Mouse (Mus musculus) layer of hippocampus, postnatal 25 days (tissue): Measurements from ENCODE around the gene Abi3bp. TPM values are rescaled to one million over a fixed set of nuclear protein-coding genes. Genes with fewer than 3 reads are reported as not detected.

ENCODE experiments used
- DNase-seq, 2 experiments: peaks; one replicate each; pipeline ENCODE4 v3.0.0; 2022; ENCODE audit warnings: mixed read lengths in 2 of 2, low spot score in 1 of 2; ENCODE audit errors: extremely low spot score in 1 of 2
- total RNA-seq, 2 experiments: library from RNA; stranded (reverse); gene quantifications; 2 replicates each; pipeline ENCODE4 v1.2.3; 2021

Gene Abi3bp
- 1 to 10 TPM; 1.1 TPM for total RNA-seq

DNA sequence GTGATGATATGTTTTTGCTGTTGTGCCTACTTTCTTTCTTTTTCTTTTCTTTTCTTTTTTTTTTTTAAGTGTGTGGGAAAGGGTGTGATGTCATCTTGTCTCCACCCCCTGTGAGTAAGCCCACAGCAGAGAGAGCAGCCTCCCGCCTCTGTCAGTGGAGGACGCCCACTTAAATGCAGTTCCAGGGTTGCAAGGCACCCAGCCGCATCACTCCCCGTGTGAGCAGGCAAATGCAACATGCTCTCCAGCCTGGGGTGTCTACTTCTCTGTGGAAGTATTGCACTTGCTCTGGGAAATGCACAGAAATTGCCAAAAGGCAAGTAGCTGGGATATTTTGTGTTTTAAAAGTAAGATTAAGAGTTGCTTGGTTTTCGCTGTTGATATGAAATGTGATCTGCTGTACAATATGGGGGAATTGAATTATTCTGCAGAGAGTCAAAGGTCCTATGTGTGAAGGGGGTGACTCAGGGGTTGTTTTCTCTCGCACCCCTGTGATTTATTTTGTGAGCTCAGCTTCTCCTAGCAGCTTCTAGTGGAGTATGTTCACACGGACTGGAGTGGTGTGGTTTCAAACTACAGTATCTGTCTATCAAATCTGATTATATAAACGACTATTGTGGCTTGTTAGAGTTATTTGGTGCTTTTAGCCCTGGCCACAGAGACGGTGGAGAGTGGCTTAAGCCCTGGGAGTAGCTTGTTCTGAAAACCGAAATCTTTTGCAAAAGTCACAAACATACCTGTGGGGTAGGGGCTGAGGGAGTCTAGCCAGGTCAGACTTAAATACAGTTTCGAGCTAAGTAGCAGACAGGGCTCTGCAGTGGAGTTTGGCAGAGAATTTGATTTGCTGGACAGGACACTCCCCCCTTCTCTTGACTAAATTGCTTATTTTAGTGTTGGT is at the start of gene Abi3bp:
Abi3bp (plus strand) TSS at position 202 of the 898 bp plus-strand sequence.
- peak in 1 of 2 experiments; percentile 7 for DNase-seq

DNA sequence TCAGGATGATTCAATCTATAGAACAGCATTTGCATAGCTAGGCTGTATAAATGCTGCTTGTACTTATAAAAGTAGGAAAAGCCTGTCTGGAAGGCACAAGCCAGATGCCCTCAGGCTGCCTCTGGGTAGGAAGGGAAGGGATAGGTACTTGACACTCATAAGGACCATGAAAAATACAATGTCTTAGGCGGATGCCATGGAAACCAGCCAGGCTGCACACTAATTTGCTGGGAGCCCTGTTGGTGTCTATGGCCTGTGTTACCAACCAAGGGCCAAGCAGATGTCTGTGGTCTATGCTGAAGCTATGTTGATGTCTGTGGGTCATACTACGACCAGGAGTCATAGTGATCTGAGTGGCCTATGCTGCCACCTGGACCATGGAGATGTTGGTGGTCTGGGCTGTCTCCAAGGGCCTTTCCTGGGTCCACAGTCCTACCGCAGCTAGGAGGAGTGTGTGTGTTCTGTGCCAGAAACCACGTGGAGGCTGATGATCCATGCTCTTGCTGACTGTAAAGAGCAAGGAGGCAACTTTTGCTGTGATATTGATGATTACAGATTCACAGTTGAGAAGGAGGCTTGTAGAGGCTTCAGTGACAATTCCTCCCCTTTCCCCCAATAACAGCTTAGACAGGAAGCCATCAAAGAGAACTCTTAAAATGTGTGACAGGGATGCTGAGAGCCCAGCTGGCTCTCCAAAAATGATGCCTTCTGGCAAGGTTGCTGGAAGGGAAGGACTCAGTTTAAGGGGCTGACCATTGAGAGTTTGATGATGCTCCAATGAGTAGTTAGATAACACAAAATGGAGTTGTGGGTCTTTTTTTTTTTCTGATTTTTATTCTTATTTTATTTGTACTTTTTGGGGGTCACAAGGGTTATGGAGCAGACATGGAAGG is 42.1 kb upstream of the Abi3bp start:
- no peak for DNase-seq

DNA sequence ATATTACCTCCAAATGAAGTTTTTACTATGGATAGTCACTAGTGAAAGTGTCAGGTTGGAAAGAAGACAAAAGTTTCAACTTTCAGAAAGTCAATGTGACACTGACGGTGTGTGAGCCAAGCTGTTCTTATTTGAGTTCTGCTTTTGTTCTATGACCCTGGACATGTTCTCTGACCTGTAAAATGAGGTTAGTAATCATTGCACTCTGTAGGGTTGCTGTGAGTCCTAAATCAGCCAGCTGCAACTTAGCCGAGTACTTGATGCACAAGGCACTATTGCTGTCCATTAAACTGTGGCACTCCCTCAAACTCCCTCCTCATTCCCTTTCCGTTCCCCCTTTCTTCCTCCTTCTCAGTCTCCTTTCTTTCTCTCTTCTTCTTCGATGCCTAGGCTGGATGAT is 37.4 kb upstream of the Abi3bp start:
- DNase-seq, result no peak

DNA sequence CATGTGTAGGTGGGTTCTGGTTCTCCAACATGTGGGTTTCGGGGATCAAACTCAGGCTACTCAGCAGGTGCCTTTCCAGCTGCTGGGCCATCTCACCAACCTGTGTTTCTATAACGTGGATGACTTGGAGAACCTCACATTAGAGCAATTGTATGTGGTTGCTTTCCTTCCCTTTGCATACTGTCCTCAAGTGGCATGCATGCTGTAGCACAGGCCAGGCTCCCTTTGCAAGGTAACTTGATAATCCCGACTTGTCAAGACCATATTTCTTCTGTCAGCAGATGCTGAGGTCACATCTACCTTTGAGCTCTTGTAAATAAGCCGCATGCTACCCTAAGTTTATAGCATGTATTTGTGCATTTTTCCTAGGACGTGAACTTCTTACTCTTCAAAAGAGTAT is 36.6 kb upstream of the Abi3bp start:
- no peak for DNase-seq

DNA sequence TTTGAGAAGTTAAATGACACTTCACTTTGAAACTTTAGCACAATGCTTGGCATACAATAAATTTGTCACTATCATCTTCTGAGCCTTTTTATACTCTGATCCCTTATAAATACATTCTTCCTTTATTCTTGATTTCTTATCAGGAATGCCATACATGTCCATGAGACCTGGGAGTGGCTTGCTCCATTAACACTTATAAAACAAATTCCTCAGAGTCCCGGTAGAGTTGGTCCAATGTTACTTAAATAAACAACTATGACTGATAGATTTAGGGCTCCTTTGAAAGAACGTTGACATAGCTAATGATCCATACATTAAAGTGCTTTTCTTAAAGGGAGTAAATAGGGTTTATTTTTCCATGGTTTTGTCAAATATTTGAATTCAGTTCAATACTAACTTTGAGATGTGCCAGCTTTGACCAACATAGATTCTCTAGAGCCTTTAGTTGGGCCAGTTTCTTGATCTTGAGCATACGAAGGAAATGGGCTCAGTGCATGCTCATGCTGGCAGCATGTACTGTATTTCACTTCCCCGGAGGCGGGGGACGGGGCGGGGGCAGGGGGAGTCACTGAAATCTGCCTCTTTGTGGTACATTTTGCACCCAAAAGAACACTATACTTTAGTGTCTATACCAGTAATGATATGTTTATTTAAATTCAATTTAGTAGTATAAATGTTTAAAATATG is 35.9 kb upstream of the Abi3bp start:
- no peak for DNase-seq

DNA sequence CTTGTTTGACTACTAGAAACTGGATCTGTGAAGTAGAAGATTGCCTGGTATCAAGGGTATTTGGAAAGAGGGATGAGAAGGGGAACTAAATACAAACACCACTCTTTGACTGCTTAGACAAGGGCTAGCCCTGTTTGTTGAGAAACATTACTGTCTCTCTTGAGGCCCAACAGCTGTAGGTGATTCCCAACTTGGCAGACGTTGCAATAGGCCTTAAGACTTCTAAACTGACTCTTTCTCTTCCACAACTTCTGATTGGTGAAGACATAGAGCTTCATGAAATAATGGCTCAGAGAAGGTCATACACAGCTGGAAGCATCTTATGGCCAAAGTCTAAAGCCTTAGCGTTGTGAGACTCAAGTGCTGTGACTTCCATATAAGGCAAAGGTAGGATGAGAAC is 26.2 kb upstream of the Abi3bp start:
- no peak for DNase-seq

DNA sequence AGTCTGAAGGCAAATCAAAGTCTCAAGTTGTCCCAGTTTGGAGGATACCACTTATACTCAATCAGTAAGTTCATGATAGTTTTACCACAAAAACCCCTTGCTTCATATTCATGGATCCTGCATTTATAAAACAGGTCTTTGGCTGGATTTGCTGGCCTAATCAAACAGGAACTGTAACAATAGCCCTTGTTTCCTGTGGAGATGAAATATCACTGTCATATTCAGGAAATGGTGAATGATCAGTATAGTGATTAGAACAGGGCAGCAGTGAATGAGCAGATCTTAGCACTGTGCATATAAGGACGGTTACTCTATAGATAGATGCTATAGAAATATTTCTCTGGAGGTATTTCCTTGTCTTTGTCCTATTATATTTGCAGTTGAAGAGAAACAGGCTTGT is 25.8 kb upstream of the Abi3bp start:
- DNase-seq, result no peak

DNA sequence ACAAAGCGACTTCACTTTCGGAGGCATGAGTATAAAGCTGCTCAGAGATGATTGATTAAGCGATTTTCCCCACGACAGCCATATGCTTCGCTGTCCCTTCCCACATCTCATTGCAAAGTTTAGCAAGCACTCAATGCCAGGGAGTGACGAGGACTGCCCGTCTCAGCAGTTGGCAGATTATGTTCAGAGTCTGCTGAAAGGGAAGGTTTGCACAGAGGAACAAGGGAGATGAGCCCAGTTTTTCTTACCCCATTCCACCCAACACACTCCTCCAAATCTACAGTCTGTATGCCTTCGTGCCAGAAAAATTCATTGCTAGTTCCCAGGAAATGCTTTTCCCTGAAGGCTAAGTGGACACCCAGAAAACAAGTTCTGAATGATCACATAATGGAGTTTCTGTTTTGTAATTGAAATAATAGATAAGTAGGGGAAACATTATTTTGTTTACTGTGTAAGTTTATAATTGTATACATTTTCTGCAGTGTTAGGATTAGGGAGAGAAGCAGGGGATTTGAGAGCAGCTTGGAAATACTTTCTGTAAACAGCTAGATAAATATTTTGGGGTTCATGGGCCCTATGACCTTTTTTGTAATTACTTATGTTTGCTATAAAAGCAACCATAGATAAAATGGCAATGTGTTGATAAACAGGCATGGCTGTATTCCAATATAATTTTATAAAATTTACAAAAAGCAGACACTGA is 19.5 kb upstream of the Abi3bp start:
- DNase-seq, result no peak

DNA sequence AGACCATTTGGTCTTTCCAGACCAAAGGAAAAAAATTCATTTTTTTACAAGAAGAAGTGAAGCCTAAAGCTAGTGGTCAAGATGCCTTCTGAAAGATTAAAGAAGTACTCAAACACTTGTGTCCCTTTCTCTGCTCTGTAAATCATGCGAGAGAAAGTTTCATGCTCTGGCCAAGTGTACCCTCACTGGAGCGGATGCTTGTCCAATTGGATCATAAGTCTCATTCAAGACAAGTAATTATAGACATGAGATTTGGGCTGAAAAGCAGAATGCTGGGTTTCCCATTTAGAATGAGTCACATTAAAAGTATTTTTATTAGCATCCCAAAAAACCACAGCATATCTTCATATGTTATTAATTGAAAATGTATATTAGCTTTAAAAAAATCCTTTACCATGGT is 4.5 kb upstream of the Abi3bp start:
- DNase-seq, result no peak

DNA sequence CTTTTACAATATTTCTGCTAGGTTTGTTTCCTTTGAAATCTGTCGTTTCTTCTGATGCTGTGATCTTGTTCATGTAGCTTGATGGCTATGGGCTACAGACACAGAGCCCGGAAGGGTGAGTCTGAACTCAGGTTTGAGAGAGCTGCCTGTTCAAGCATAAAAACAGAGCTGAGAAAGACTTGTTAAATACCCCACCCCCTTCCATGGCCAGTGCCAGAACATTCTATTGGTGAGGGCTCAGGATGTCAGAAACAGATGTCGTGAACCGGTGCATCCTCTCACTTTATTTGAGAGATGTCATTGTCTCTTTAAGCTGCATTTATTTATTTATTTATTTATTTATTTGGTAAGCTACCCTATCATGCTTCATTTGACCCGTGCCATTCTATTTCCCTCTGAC is 2.0 kb upstream of the Abi3bp start:
- no peak for DNase-seq

DNA sequence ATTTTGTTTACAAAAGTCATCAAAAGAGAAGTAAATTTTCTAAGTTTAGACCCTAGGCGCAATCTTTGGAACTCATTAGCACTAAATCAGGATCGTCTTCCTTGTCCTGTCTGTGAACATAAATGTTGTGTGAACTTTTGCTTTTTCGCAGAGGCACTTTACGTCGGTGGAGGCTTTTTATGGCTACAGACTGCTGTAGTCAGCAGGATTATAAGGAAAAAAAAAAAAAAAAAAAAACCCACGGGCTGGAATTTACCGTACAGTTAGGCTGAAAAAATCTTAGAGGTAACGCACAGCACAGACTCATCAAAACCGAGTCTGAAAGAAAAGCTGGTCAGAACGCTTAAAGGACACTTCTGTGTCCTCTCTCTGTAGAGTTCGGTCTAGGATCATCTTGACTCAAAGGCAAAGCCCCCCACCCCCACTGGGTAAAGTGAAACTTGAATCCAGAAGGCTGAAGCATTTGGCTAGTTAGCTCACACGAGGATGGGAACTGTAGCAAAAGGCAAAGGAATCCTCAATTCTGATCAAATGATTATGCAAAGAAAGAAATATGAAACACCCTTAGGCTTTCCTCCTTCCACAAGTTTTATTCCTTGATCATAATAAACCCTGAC is 1.0 kb downstream of the Abi3bp start:
- DNase-seq, result no peak

DNA sequence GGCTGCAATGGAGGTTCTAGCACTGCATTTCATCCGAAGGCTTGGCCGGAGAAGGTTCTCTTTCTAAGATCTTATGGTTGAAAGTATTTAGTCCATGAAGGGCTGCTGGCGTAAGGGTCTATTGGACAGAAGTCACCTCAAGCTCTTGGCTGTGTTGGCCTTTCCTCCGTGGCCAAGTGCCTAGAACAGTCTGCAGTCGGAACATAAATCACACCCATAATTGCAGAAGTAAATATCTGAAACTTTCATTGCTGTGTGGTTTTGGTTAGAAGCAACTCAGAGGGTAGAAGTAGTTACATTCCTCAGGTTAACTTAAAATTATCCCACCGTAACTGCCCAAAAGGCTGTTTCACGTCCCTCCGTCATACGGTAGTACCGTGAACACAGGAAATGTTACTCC is 5.8 kb downstream of the Abi3bp start:
- no peak for DNase-seq

DNA sequence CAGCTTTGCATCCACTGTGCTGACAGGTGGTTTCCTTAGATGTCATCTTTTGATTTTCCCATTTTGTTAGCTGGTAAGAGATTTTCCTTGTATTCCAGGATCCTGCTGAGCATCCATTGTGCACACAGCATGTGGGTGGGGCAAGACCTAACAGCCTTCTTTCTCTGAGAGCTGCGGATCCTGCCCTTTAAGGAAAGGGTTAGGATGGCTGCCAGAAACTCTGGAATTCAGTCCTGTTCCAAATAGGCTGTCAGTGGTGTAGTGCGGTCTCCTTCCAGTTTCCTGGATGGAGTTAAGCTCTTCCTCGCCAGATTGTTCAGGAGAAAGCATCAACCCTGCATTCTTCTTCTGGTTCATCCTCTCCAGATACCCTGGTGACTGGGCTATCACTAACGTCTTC is 8.8 kb downstream of the Abi3bp start:
- no peak for DNase-seq

DNA sequence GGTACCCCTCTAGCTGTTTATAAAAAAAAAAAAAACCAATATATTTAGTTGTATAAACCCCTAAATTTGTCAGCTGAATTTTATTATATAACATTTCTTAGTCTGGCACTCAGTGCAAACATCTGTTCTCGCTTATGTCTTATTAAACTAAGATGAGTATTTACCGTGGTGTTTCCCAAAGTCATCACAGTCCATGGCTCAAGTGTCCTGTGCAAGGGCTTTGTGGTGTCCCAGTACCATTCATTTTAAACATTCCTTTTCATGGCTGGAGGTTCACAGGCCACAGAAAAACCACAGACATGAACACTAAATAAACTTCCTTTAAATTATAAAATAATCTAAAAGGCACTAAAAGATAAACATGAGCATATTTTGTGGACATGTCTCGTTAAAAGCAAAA is 13.2 kb downstream of the Abi3bp start:
- no peak for DNase-seq

DNA sequence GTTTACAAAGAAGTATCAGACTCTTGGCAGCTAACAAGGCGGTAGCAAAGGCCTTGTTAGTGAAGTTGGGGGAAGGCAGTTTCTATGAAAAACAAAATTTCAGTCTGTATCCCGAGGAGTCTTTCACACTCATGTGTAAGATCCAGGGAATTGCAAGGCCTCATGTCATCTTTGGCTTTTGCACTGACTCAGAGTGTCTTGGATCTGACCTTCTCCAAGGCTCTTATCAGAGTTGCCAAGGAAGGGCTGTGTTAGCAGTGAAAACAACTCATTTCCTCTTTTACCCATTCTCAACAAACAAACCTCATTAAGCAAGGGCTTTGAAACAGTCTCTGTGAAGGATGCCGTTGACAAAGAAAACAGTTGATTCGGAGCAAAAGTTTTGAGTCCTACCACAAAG is 17.6 kb downstream of the Abi3bp start:
- DNase-seq, result no peak

DNA sequence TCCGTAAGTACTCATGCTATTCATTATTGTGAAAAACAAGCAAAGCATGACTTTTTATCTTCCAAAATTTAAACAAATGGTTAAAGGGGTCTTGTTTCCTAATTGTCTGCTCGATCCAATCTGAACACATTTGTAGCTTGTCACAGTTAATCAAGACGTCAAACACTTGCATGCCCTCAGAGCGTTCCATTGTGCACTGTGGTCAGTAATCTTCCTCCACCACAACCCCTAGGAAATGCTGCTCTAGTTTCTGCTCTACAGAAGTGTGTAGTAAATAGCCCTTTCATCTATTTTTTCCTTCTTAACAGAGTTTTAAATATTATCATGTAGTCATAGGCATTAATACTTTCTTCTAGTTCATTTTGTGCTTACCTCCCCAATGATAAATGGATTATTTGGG is 19.1 kb downstream of the Abi3bp start:
- no peak for DNase-seq

DNA sequence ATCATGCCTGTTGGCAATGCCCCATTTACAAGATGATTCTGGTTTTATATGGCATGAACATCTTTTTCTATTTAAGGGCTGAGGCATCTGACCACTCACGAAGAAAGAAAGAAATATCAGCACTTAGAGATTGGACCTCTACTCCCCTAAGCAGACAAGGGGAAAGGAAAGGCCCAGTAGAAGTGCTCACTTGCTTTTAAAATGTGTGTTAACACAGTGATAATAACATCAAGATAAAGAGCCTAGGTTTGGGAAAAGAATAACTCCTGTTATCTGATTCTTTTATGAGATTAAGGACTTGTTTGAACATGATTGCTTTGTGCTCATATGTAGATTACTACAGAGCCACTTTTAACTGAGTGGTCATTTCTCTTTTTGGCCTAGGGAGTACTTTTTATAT is 21.0 kb downstream of the Abi3bp start:
- no peak for DNase-seq

DNA sequence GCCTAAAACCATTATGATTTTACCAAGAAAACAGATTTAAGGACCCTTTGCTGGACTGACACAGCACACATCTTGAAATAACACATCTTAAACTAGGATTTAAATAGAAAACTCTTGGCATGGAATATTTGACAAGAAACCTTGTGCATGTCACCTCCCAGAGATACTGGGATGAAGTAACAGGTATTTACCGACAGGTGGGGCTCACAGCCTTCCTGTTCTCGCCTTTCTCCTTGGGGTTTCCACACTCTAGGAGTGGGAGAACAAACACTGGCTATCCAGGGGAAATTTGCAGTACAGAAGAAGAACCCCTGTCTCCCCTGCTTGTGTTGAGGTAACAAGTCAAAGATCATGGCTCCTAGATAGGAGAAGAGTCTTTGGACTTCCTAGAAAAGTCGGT is 22.8 kb downstream of the Abi3bp start:
- no peak for DNase-seq

DNA sequence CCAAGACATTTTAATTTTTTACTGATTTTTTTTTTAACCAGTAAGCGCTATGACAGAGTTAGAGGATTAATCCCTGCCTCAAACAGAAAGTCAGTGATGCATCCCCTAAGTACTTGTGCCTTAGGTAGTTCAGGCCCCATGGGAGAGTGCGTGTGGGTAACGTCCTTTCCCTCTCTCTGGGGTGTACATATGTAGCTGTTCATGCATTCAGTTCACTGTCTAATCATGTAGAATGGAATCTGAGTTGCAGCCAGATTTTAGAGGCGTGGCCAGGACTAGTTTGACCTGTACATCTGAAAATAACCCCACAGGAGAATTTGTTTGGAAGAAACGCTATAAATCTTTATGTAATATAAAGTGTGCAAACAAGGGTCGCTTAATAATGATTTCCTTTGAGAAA is 23.4 kb downstream of the Abi3bp start:
- no peak for DNase-seq

DNA sequence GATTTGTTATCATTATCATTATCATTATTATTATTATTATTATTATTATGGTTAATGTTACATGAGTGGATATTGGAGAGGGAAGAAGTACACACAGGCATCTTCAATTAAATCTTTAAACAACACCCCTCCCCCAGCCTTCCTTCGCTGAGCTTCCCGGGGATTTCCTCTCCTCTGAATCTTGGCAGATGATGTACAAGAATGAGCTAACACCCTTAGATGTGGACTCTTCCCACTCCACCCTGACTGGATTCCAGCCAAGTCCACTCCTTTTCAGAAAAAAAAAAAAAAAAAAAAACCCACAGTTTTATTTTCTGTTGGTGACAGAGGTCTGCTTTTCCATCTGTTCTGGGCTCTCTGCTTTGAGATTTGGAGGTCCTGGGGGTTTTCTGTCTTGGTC is 23.8 kb downstream of the Abi3bp start:
- DNase-seq, result no peak
